In genomic region chr15:79803533-79804351, GRCm38 (mm10) we compare ENCODE assay signal across 8 mouse cellular contexts. TPM values are rescaled to one million over a fixed set of nuclear protein-coding genes. Genes with fewer than 3 reads are reported as not detected.
DNase-seq lines count a peak whose midpoint lies in the region; ATAC-seq and TF ChIP-seq lines count a peak whose summit lies in the region.

No protein-coding gene starts in this region.

- no peaks in the 10 kb centered on the region for H3K36me3 ChIP-seq in lung, embryonic 14.5 days (ENCODE audit: insufficient read depth)
- H3K36me3 ChIP-seq in heart, embryonic 13.5 days: no peaks in the 10 kb centered on the region
- H3K36me3 ChIP-seq in limb, embryonic 13.5 days: no peaks in the 10 kb centered on the region

- H3K27me3 ChIP-seq in lung, embryonic 14.5 days (ENCODE audit: insufficient read depth, low read length): peaks cover 56% of the 10 kb centered on the region
- peaks cover 97% of the 10 kb centered on the region for H3K27me3 ChIP-seq in heart, embryonic 13.5 days (replicated peaks)
- peaks cover 84% of the 10 kb centered on the region for H3K27me3 ChIP-seq in limb, embryonic 13.5 days

- H3K27ac ChIP-seq in lung, embryonic 14.5 days (ENCODE audit: low read depth): no peak overlapping the region
- H3K27ac ChIP-seq in heart, embryonic 13.5 days (replicated peaks): no peak overlapping the region
- H3K27ac ChIP-seq in limb, embryonic 13.5 days: no peak overlapping the region

- peak; percentile 55 for ATAC-seq in lung, embryonic 14.5 days (ENCODE audit: insufficient read depth)
- ATAC-seq in heart, embryonic 13.5 days (ENCODE audit: extremely low read depth, insufficient number of reproducible peaks, low FRiP score, low TSS enrichment): no peak
- peak; percentile 50 for ATAC-seq in limb, embryonic 13.5 days (ENCODE audit: low FRiP score, low read depth)
- ATAC-seq in activated CD4-positive, CD25-positive, alpha-beta regulatory T cell, adult 4 months: no peak
- ATAC-seq in megakaryocyte-erythroid progenitor cell, adult 5-6 weeks (replicated peaks; ENCODE audit: low FRiP score, low TSS enrichment, poor library complexity, severe bottlenecking): no peak

- H3K4me3 ChIP-seq in lung, embryonic 14.5 days (ENCODE audit: low read depth, low read length): peak overlapping the region; percentile 60
- peak overlapping the region; percentile 69 for H3K4me3 ChIP-seq in heart, embryonic 13.5 days
- H3K4me3 ChIP-seq in limb, embryonic 13.5 days: peak overlapping the region; percentile 66

- no peak for TF ChIP-seq CTCF in lung, embryonic 14.5 days (IDR thresholded peaks at IDR 0.05; ENCODE audit: low read depth)

- 4% methylated on average over 81 of the region's 81 CpGs for WGBS in lung, embryonic 14.5 days
- 5% methylated on average over 79 of the region's 81 CpGs for WGBS in heart, embryonic 13.5 days
- 6% methylated on average over 76 of the region's 81 CpGs for WGBS in limb, embryonic 13.5 days

- H3K4me1 ChIP-seq in lung, embryonic 14.5 days (ENCODE audit: insufficient read depth): no peaks in the 10 kb centered on the region
- peaks cover 15% of the 10 kb centered on the region for H3K4me1 ChIP-seq in heart, embryonic 13.5 days
- peaks cover 13% of the 10 kb centered on the region for H3K4me1 ChIP-seq in limb, embryonic 13.5 days

- H3K4me2 ChIP-seq in lung, embryonic 14.5 days: peak overlapping the region; percentile 90
- peak overlapping the region; percentile 90 for H3K4me2 ChIP-seq in heart, embryonic 13.5 days
- peak overlapping the region; percentile 91 for H3K4me2 ChIP-seq in limb, embryonic 13.5 days (replicated peaks)

- H3K9me3 ChIP-seq in lung, embryonic 14.5 days (ENCODE audit: low read depth, low read length): no peaks in the 10 kb centered on the region
- H3K9me3 ChIP-seq in heart, embryonic 13.5 days: no peaks in the 10 kb centered on the region
- H3K9me3 ChIP-seq in limb, embryonic 13.5 days: no peaks in the 10 kb centered on the region

- DNase-seq in lung, embryonic 14.5 days: peak; percentile 64
- no peak for DNase-seq in lung, postnatal 10 days
- DNase-seq in cerebellum, adult 9-11 months: peak; percentile 71
- peak; percentile 66 for DNase-seq in retina, embryonic 14.5 days (ENCODE audit: low spot score)

- H3K9ac ChIP-seq in lung, embryonic 14.5 days: peak overlapping the region; percentile 58
- peak overlapping the region; percentile 81 for H3K9ac ChIP-seq in heart, embryonic 13.5 days
- peak overlapping the region; percentile 76 for H3K9ac ChIP-seq in limb, embryonic 13.5 days

RNA-seq across cellular contexts. Expression of gene Nptxr, which starts 0.8 kb away (rescaled TPM):
- 1.7 and 2.0 TPM in 2 replicates for polyA plus RNA-seq in lung, embryonic 14.5 days (2014; fragmentation: Nextera tagmentation; extraction: Ambion mirVana)
- polyA plus RNA-seq in heart, embryonic 13.5 days (2015; fragmentation: Nextera tagmentation; extraction: Ambion mirVana): 1.6 and 1.7 TPM in 2 replicates
- 2.7 and 2.9 TPM in 2 replicates for polyA plus RNA-seq in limb, embryonic 13.5 days (2015; fragmentation: Nextera tagmentation; extraction: Ambion mirVana)
- under 1 TPM; 0.09 to 0.11 TPM for polyA plus RNA-seq in activated CD4-positive, CD25-positive, alpha-beta regulatory T cell, adult 4 months (2017; shearing (Covaris generic))
- 1.2 TPM in 1 of 2 replicates, not detected in the other for total RNA-seq in megakaryocyte-erythroid progenitor cell, adult 5-6 weeks (2014; fragmentation: Nextera tagmentation)
- total RNA-seq in megakaryocyte-erythroid progenitor cell, adult 5-6 weeks (2017): not detected in 2 replicates

RNA-seq across cellular contexts. Expression of gene Dnal4, which starts 26.1 kb away (rescaled TPM):
- 61.0 and 63.8 TPM in 2 replicates for polyA plus RNA-seq in lung, embryonic 14.5 days (2014; fragmentation: Nextera tagmentation; extraction: Ambion mirVana)
- 35.6 and 37.5 TPM in 2 replicates for polyA plus RNA-seq in heart, embryonic 13.5 days (2015; fragmentation: Nextera tagmentation; extraction: Ambion mirVana)
- polyA plus RNA-seq in limb, embryonic 13.5 days (2015; fragmentation: Nextera tagmentation; extraction: Ambion mirVana): 69.5 and 74.1 TPM in 2 replicates
- polyA plus RNA-seq in activated CD4-positive, CD25-positive, alpha-beta regulatory T cell, adult 4 months (2017; shearing (Covaris generic)): 1 to 10 TPM; 5.3 to 6.9 TPM
- total RNA-seq in megakaryocyte-erythroid progenitor cell, adult 5-6 weeks (2014; fragmentation: Nextera tagmentation): 13.2 and 13.5 TPM in 2 replicates
- total RNA-seq in megakaryocyte-erythroid progenitor cell, adult 5-6 weeks (2017): 7.6 and 10.0 TPM in 2 replicates

RNA-seq across cellular contexts. Expression of gene Npcd, which starts 30.3 kb away (rescaled TPM):
- polyA plus RNA-seq in lung, embryonic 14.5 days (2014; fragmentation: Nextera tagmentation; extraction: Ambion mirVana): not detected in 2 replicates
- polyA plus RNA-seq in heart, embryonic 13.5 days (2015; fragmentation: Nextera tagmentation; extraction: Ambion mirVana): not detected in 2 replicates
- 0.46 and 0.60 TPM in 2 replicates for polyA plus RNA-seq in limb, embryonic 13.5 days (2015; fragmentation: Nextera tagmentation; extraction: Ambion mirVana)
- polyA plus RNA-seq in activated CD4-positive, CD25-positive, alpha-beta regulatory T cell, adult 4 months (2017; shearing (Covaris generic)): not detected
- not detected in 2 replicates for total RNA-seq in megakaryocyte-erythroid progenitor cell, adult 5-6 weeks (2014; fragmentation: Nextera tagmentation)
- total RNA-seq in megakaryocyte-erythroid progenitor cell, adult 5-6 weeks (2017): not detected in 2 replicates

RNA-seq across cellular contexts. Expression of gene Cbx6, which starts 30.7 kb away (rescaled TPM):
- 43.1 and 47.1 TPM in 2 replicates for polyA plus RNA-seq in lung, embryonic 14.5 days (2014; fragmentation: Nextera tagmentation; extraction: Ambion mirVana)
- 48.6 and 49.5 TPM in 2 replicates for polyA plus RNA-seq in heart, embryonic 13.5 days (2015; fragmentation: Nextera tagmentation; extraction: Ambion mirVana)
- polyA plus RNA-seq in limb, embryonic 13.5 days (2015; fragmentation: Nextera tagmentation; extraction: Ambion mirVana): 45.4 and 54.5 TPM in 2 replicates
- polyA plus RNA-seq in activated CD4-positive, CD25-positive, alpha-beta regulatory T cell, adult 4 months (2017; shearing (Covaris generic)): 10 to 100 TPM in 1 of 2 experiments, 1 to 10 TPM in 1; 8.4 to 15.1 TPM
- 25.1 and 25.6 TPM in 2 replicates for total RNA-seq in megakaryocyte-erythroid progenitor cell, adult 5-6 weeks (2014; fragmentation: Nextera tagmentation)
- total RNA-seq in megakaryocyte-erythroid progenitor cell, adult 5-6 weeks (2017): 14.4 and 36.7 TPM in 2 replicates

Comparison
In these comparisons a context has a peak if more than half of its experiments do, and no peak if none do; other contexts are left out.
1. ATAC-seq: peak in lung, embryonic 14.5 days (single experiment) and limb, embryonic 13.5 days (single experiment); none in heart, embryonic 13.5 days (single experiment), activated CD4-positive, CD25-positive, alpha-beta regulatory T cell, adult 4 months (single experiment) and megakaryocyte-erythroid progenitor cell, adult 5-6 weeks (single experiment).
2. Peak in every context shown above with its lines, with median percentiles within 50 percentile points of each other: H3K4me2 ChIP-seq, H3K4me3 ChIP-seq and H3K9ac ChIP-seq.